Mouse (Mus musculus) gastrocnemius, postnatal 36 days (tissue): ENCODE measurements around the gene Bad. TPM values are rescaled to one million over a fixed set of nuclear protein-coding genes. Genes with fewer than 3 reads are reported as not detected.

Experiments
- DNase-seq, 2 experiments: peaks; one replicate each; pipeline ENCODE4 v3.0.0; 2022
- intact Hi-C: fragments of 180-260 bp; cut with DNase I; formaldehyde crosslinking; loops from one replicate; pipeline ENCODE4 v1.15.1; 2025
- total RNA-seq, 2 experiments: library from RNA; stranded (reverse); gene quantifications; 2 replicates each; pipeline ENCODE4 v1.2.3; 2021

The Bad gene
- total RNA-seq, 2 experiments from 2014 or later: 10.7 to 14.1 TPM

DNA sequence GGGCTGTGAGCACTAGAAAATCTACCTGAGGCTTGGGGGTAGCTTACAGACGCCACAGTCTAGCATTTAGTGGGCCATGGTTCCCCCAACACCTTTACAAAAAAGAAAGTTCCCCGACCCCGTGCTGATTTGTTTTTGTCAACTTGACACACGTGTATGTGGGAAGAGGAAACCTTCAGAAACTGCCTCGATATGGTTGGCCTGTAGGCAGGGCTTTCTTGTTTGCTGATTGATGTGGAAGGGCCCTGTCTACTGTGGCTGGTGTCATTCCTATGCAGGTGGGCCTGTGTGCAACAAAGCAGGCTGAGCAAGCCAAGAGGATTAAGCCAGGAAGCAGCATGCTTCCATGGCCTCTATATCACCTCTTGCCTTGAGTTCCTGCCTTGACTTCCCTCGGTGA, 28.6 kb upstream of the Bad start:
- peak in 1 of 2 experiments; percentile 4 for DNase-seq
- intact Hi-C loops: no loop called here

- intact Hi-C loops: no loop called here
- peak in 1 of 2 experiments; percentile 29 for DNase-seq
Observed at GRCm38 (mm10) chr19:6913991-6914390, 27.7 kb upstream of the Bad start.

GRCm38 (mm10) chr19:6914540-6914939, 27.1 kb upstream of the Bad start:
- no peak for DNase-seq
- intact Hi-C loops: no loop called here

GRCm38 (mm10) chr19:6915276-6915675, 26.4 kb upstream of the Bad start:
- intact Hi-C loops: no loop called here
- DNase-seq: no peak

DNA sequence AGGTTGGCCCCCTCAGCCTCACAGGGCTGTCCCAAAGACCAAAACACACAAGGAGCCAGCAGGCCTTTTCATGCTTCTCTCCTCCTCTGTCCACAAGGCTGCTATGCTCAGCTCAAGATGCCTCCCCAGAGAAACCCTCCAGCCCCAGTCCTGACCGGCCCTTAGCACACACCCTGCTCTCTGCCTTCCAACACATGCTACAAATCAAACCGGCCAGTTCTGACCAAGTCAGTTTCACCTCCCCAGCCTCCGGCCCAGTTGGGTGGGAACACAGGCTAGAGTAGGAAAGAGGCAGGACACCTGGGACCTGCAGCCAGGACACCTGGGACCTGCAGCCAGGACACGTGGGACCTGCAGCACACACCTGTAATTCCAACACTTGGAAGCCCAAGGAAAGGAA, 25.2 kb upstream of the Bad start:
- intact Hi-C loops: no loop called here
- DNase-seq: no peak

DNA sequence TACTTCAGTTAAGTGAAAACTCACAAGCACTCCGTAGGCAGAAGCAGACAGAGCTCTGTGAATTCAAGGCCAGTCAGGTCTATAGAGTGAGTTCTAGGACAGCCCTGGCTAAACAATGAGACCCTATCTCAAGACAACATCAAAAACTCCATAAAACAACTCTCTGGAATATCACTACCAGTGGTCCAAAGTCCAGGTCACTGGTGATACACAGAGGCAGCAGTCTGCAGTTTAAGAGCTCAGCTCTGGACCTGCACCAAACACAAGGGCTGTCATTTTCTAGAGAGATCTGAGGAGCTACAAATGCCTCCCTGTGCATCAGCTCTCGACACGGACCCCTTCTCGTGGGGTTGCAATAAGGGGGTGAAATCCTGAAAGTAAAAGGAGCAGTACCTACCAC, 23.3 kb upstream of the Bad start:
- intact Hi-C loops: no loop called here
- DNase-seq: no peak

DNA sequence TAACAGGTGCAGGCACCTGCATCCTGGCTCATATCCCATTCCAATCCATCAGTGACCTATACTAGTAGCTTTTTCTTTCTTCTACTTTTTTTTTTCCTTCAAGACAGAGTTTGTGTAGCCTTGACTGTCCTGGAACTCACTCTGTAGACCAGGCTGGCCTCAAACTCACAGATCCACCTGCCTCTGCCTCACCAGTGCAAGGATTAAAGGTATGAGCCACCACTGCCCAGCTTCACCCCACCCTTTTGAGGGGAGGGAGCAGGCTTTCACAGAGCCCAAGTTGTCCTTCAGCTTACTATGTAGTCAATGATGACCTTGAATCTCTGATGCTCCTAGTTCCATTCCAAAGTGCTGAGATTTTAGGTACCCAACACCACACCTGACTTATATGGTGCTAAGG, 22.2 kb upstream of the Bad start:
- intact Hi-C loops: no loop called here
- DNase-seq: no peak

DNA sequence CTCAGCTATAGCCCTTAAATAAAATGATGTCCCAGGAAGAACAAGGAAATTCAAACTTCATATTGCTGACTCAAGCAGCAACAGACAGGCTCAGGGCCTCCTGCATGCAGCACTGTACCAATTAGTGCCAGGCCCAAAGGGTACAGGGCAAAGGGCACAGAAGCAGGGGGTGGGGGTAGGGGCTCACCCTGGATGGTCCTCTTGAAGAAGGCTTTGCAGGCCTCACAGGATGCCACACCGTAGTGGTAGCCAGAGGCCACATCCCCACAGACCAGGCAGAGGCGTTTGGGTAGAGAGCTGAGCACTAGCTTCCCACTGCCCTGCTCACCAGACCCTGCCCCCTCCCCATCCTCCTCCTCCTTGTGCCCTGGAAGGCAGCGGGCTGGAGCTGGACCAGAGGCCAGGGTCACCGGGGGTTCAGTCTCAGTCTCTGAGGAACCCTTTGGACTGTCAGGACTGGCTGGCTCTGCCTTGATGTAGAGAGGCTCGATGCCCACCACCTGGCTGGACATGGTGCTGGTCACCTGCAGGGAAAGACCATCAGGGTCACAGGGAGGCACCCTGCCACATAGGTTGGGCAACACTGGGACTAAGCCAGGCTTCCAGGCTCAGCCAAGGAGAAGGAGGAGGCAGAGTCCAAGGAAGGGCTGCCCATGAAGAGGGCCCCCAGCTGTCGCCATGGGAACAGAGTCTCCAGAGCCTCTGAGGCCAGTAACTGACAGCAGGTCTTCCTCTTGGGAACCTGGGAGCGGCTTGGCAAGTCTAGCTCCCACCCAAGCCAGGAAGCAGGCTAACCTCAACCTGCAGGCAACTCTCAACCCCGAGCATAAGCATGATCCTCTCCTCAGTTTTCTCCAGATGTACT, 21.6 kb upstream of the Bad start:
- intact Hi-C loops: no loop called here
- DNase-seq: no peak

DNA sequence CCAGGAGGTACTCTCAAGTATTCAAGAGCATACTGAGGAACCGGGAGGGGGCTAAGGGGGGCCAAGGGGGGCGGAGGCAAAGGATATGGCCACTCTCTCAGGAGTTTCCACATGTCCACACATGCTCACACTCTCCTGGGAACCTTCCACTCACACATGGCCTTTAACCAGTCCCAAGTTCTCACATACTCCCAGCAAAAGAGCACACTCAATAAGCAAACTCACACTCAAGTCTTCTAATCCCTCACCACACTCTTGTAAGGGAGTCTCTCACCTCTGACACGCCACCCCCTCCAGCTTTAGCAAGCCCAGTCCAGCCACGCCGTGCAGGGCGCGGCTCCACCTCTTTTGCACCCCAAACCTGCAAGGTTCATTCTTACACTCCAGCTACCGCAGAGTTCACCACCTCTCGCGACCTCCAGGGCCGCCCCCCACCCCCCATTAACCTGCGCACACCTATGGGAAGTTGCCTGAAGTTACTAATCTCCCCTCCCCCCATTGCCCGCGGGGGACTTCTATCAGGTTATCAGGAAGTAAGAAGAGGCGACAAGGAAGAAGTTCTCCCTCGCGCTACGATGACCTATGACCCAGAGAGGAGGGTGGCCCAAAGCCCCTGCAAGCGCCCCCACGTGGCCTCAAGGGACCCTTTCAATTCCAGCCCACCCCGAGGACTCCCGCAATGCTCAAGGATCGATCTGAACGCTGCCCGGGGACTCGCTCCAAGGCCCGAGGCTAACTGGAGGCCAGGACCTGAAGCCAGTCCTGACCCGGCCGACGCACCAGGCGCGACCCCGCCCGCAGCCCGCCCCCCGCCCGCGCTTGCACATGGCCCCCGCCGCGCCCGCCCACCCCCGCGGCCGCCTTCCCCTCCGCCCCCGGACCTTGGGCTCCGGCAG, 20.7 kb upstream of the Bad start:
- intact Hi-C loops: no loop called here
- DNase-seq: peak in 1 of 2 experiments; percentile 49

- intact Hi-C loops: no loop called here
- DNase-seq: peak; percentile 100
Observed at GRCm38 (mm10) chr19:6921647-6922567, 19.8 kb upstream of the Bad start, which contains the start of gene Esrra. Gene Esrra (minus strand): TSS chr19:6921813.

GRCm38 (mm10) chr19:6922901-6923735, 18.5 kb upstream of the Bad start:
- intact Hi-C loops: no loop called here
- no peak for DNase-seq

- peak; percentile 79 to 83 for DNase-seq
- intact Hi-C loops: loop anchor here (2.0 kb wide), 1 partner anchor 44 kb away; no protein-coding TSS in a partner anchor
Observed at GRCm38 (mm10) chr19:6924461-6925306, 17.0 kb upstream of the Bad start.

DNA sequence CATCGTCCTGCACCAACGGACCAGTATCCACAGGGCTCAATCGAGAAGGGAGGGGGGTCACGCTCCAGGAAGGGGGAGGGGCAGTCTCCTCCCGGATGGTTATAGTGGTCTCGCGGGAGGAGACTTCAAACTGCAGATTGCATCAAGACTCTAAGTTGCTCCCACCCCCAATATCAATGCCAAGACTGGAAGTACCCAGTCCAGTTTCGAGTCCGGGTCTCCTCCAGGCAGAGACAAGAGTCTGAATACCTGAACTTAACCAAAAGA, 16.4 kb upstream of the Bad start, which contains the start of gene Catsperz:
TSS of gene Catsperz (minus strand) at position 74 of the 267 bp plus-strand sequence.
- intact Hi-C loops: loop anchor here (2.0 kb wide), 1 partner anchor 44 kb away; no protein-coding TSS in a partner anchor
- no peak for DNase-seq

DNA sequence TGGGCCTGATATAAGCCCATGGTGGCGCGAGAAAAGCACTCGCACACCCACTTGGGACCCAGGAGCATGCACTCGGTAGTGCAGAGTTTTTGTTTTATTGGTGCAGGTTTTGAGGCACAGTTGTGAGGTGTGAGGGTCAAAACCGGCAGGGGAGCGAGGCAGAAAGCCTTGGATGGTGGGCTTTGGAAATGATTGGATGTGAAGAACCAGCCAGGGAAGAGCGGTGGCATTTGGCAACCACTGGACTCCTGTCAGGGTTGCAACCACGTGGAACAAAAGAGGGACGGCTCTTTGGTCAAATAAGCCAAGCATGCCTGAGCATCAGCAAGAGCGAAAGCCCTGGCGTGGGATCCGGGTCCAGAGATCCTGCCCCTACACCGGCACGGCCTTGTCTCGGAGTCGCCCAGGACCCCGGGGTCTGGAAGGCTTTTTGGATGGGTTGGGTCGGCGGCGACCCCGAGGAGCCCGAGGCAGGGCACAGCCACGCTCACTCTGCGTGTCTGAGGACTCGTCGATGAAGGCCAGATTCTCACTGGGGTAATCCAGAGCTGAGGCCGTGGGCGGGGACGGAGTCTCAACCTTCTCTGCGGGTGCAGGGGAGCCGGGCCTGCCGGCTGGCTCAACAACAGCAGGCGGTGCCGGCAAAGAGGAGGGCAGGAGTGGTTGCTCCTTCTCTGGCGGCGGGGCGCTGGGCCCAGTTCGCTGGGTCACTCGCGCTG, 15.9 kb upstream of the Bad start:
- DNase-seq: no peak
- intact Hi-C loops: loop anchor here (2.0 kb wide), 1 partner anchor 43 kb away; no protein-coding TSS in a partner anchor

GRCm38 (mm10) chr19:6926559-6927255, 15.0 kb upstream of the Bad start:
- intact Hi-C loops: no loop called here
- DNase-seq: no peak

DNA sequence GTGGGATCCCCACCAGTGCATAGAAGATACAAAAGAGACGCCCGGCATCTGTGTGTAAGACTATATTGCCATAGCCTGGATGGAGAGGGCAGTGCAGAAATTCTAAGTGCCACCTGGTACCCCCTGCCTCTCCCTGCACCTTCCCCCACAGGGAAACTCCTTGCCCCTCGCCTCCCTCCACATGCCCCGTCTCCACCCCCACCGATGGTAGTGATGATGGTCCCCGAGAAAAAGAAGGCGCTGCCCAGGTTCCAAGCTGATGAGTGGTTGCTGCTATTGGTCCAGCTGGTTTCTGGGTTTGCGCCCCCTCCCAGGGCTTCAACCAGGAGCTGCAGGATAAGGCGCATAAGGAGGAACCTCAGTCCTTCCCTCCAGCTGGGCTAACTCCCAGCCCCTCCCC, 13.6 kb upstream of the Bad start:
- intact Hi-C loops: no loop called here
- no peak for DNase-seq

DNA sequence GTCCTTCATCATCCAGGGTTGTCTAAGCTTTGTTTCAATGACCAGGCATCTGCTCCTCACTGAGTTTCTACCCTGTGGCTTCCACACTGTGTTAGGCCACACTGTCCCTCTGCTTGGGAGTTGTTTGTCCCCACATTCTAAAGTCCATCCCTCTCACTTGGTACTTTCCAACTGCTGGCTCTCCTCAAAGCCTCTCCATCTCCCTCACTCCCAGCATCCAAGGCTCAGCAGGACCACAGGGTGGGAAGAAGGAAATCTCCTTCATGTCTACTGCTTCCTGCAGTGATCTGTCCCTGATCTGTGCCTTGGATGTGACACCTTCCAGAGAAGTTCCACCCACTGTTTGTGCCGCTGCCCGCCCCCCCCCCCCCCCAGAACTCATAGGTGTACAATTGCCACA, 10.7 kb upstream of the Bad start:
- DNase-seq: no peak
- intact Hi-C loops: loop anchor here (5.0 kb wide), 1 partner anchor 86 kb away; the partner anchor contains the start of gene Fermt3
